Mouse (Mus musculus) midbrain, postnatal 0 days (tissue): ENCODE measurements around the gene Olfr178. TPM values are rescaled to one million over a fixed set of nuclear protein-coding genes. Genes with fewer than 3 reads are reported as not detected.

Source experiments
- ATAC-seq: fragments of 200-750 bp; cut with Nextera tagmentation; 2 replicates; pipeline ENCODE4 v1.8.0; 2017; ENCODE audit warnings: moderate number of reproducible peaks, mild to moderate bottlenecking, moderate TSS enrichment, moderate library complexity; ENCODE audit not compliant: low FRiP score
- DNase-seq: peaks from one replicate; pipeline ENCODE4 v3.0.0-alpha.2; 2015; ENCODE audit warnings: low spot score
- H3K27ac ChIP-seq: fragments of 300-500 bp; sonication (generic); 2 replicates; pipeline ENCODE4 v1.5.1; 2014; ENCODE audit warnings: low read depth, mild to moderate bottlenecking, low read length, mixed read lengths
- H3K27me3 ChIP-seq: fragments of 300-500 bp; sonication (generic); 2 replicates; pipeline ENCODE4 v1.6.1; 2014; ENCODE audit warnings: low read length, control low read depth, mixed read lengths; ENCODE audit not compliant: insufficient read depth
- H3K36me3 ChIP-seq: fragments of 300-500 bp; sonication (generic); 2 replicates; pipeline ENCODE4 v1.6.1; 2014; ENCODE audit warnings: low read length, control low read depth, mixed read lengths; ENCODE audit not compliant: insufficient read depth
- H3K4me1 ChIP-seq: fragments of 300-500 bp; sonication (generic); 2 replicates; pipeline ENCODE4 v1.6.1; 2014; ENCODE audit warnings: mild to moderate bottlenecking, control low read depth, antibody characterized with exemption, low read length, mixed read lengths; ENCODE audit not compliant: insufficient read depth
- H3K4me2 ChIP-seq: fragments of 300-500 bp; sonication (generic); 2 replicates; pipeline ENCODE4 v1.6.1; 2014; ENCODE audit warnings: low read depth, mild to moderate bottlenecking, low read length, mixed read lengths; ENCODE audit not compliant: poor library complexity, severe bottlenecking
- H3K4me3 ChIP-seq: fragments of 300-500 bp; sonication (generic); 2 replicates; pipeline ENCODE4 v1.5.1; 2014; ENCODE audit warnings: low read depth, mild to moderate bottlenecking, low read length, moderate library complexity
- H3K9ac ChIP-seq: fragments of 300-500 bp; sonication (generic); replicated peaks from 2 replicates; pipeline ENCODE4 v1.6.1; 2014; ENCODE audit warnings: mild to moderate bottlenecking, low read length, moderate library complexity, mixed read lengths; ENCODE audit not compliant: poor library complexity, severe bottlenecking
- H3K9me3 ChIP-seq: fragments of 300-500 bp; sonication (generic); 2 replicates; pipeline ENCODE4 v1.6.1; 2016; ENCODE audit warnings: low read length, control low read depth
- CTCF ChIP-seq: IDR thresholded peaks from 2 replicates; pipeline ENCODE4 v1.5.1; 2016; ENCODE audit warnings: antibody characterized with exemption, mild to moderate bottlenecking
- WGBS: fragments of 180-500 bp; shearing (Covaris S2); extraction: QIAGEN DNeasy Blood & Tissue Kit; methylation state at CpG from one replicate; pipeline ENCODE4 v1.1.7; 2014; 5-methylcytosine and 5-hydroxymethylcytosine counted together
- polyA plus RNA-seq: library from polyadenylated mRNA; unstranded; fragments of >200 nt; fragmentation: Nextera tagmentation; extraction: Ambion mirVana; gene quantifications from 2 replicates; pipeline ENCODE4 v1.2.1, GENCODE M21; 2015
- total RNA-seq: library from RNA; depleted of rRNA; stranded (reverse); fragments of >200 nt; gene quantifications from 2 replicates; pipeline ENCODE4 v1.2.3, GENCODE M21; 2014; rRNA removed

Olfr178 gene
- total and polyA plus RNA-seq, 2 experiments from 2014 or later, result not detected

DNA sequence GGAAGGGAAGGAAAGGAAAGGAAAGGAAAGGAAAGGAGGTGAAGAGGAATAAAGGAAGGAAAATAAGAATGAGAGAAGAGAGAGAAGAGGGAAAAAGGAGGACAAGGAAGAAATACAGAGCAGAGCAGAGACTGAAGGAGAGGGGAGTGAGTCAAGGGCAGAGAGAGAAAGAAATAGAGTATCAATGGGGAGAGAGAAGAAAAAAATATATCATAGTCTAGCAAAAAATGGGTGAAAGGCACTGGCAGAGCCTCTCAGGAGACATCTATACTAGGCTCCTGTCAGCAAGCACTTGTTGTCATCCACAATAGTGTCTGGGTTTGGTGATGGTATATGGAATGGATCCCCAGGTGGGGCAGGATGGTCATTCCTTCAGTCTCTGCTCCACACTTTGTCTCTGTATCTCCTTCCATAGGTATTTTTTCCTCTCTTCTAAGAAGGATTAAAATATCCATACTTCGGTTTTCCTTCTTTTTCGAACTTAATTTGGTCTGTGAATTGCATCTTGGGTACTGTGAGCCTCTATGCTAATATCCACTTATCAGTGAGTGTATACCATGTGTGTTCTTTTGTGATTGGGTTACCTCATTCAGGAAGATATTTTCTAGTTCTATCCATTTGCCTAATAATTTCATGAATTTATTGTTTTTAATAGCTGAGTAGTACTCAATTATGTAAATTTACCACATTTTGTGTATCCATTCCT, 31.7 kb downstream of the Olfr178 start:
- no peak for TF ChIP-seq CTCF
- DNase-seq (no peak), ATAC-seq (no peak)
- no peaks in the 10 kb centered on the region for H3K27me3 ChIP-seq
- H3K4me2 ChIP-seq, result no peak overlapping the region
- no peaks in the 10 kb centered on the region for H3K9me3 ChIP-seq
- H3K36me3 ChIP-seq, result no peaks in the 10 kb centered on the region
- no peak overlapping the region for H3K9ac ChIP-seq
- H3K4me3 ChIP-seq, result no peak overlapping the region
- no peaks in the 10 kb centered on the region for H3K4me1 ChIP-seq
- no peak overlapping the region for H3K27ac ChIP-seq
- 91% methylated on average over 2 of the region's 2 CpGs for WGBS

Other genes starting within 250 kb of the Olfr178 start
- 14.9 and 15.9 TPM in 2 replicates for gene Cpox, start 221.8 kb downstream of the Olfr178 start, total RNA-seq
- 10.7 and 12.4 TPM in 2 replicates for gene Cpox, start 221.8 kb downstream of the Olfr178 start, polyA plus RNA-seq
- 0.11 and 2.1 TPM in 2 replicates for gene Gpr15, start 173.0 kb downstream of the Olfr178 start, total RNA-seq
- not detected in 2 replicates for gene Gpr15, start 173.0 kb downstream of the Olfr178 start, polyA plus RNA-seq
- 74.2 and 96.9 TPM in 2 replicates for gene Cldnd1, start 164.2 kb downstream of the Olfr178 start, total RNA-seq
- gene Cldnd1, start 164.2 kb downstream of the Olfr178 start, polyA plus RNA-seq, result 156 and 174 TPM in 2 replicates
- not detected in 2 replicates for gene Olfr172, start 128.9 kb downstream of the Olfr178 start, total RNA-seq
- not detected in 2 replicates for gene Olfr172, start 128.9 kb downstream of the Olfr178 start, polyA plus RNA-seq
- not detected in 2 replicates for gene Olfr173, start 91.8 kb downstream of the Olfr178 start, total RNA-seq
- gene Olfr173, start 91.8 kb downstream of the Olfr178 start, polyA plus RNA-seq, result not detected in 2 replicates
- gene Olfr175-ps1, start 65.3 kb downstream of the Olfr178 start, total RNA-seq, result not detected in 2 replicates
- gene Olfr175-ps1, start 65.3 kb downstream of the Olfr178 start, polyA plus RNA-seq, result not detected in 2 replicates
- gene Olfr177, start 17.3 kb downstream of the Olfr178 start, total RNA-seq, result not detected in 2 replicates
- not detected in 2 replicates for gene Olfr177, start 17.3 kb downstream of the Olfr178 start, polyA plus RNA-seq
- gene Olfr181, start 36.7 kb upstream of the Olfr178 start, total RNA-seq, result not detected in 2 replicates
- gene Olfr181, start 36.7 kb upstream of the Olfr178 start, polyA plus RNA-seq, result not detected in 2 replicates
- not detected in 2 replicates for gene Olfr180, start 37.3 kb upstream of the Olfr178 start, total RNA-seq
- not detected in 2 replicates for gene Olfr180, start 37.3 kb upstream of the Olfr178 start, polyA plus RNA-seq
- not detected in 2 replicates for gene Olfr183, start 103.3 kb upstream of the Olfr178 start, total RNA-seq
- not detected in 2 replicates for gene Olfr183, start 103.3 kb upstream of the Olfr178 start, polyA plus RNA-seq
- not detected in 2 replicates for gene Olfr186, start 138.2 kb upstream of the Olfr178 start, total RNA-seq
- not detected in 2 replicates for gene Olfr186, start 138.2 kb upstream of the Olfr178 start, polyA plus RNA-seq
- not detected in 2 replicates for gene Olfr187, start 147.7 kb upstream of the Olfr178 start, total RNA-seq
- gene Olfr187, start 147.7 kb upstream of the Olfr178 start, polyA plus RNA-seq, result not detected in 2 replicates
- gene Olfr190, start 185.9 kb upstream of the Olfr178 start, total RNA-seq, result not detected in 2 replicates
- gene Olfr190, start 185.9 kb upstream of the Olfr178 start, polyA plus RNA-seq, result not detected in 2 replicates
- gene Olfr191, start 197.8 kb upstream of the Olfr178 start, total RNA-seq, result not detected in 2 replicates
- gene Olfr191, start 197.8 kb upstream of the Olfr178 start, polyA plus RNA-seq, result not detected in 2 replicates
- gene Olfr193, start 219.8 kb upstream of the Olfr178 start, total RNA-seq, result not detected in 2 replicates
- not detected in 2 replicates for gene Olfr193, start 219.8 kb upstream of the Olfr178 start, polyA plus RNA-seq
- not detected in 2 replicates for gene Olfr194, start 229.0 kb upstream of the Olfr178 start, total RNA-seq
- not detected in 2 replicates for gene Olfr194, start 229.0 kb upstream of the Olfr178 start, polyA plus RNA-seq